Mouse (Mus musculus) stomach, embryonic 15.5 days (tissue): ENCODE results near the gene Ecm1. TPM values are rescaled to one million over a fixed set of nuclear protein-coding genes. Genes with fewer than 3 reads are reported as not detected.

ENCODE experiments used
- ATAC-seq: fragments of 200-750 bp; cut with Nextera tagmentation; 2 replicates; pipeline ENCODE4 v1.8.0; 2017; ENCODE audit warnings: low read depth, moderate number of reproducible peaks, moderate TSS enrichment; ENCODE audit not compliant: insufficient read depth, low FRiP score
- H3K27ac ChIP-seq: fragments of 300-500 bp; sonication (generic); 2 replicates; pipeline ENCODE4 v1.5.1; 2015; ENCODE audit warnings: mild to moderate bottlenecking, inconsistent platforms
- H3K27me3 ChIP-seq: fragments of 300-500 bp; sonication (generic); replicated peaks from 2 replicates; pipeline ENCODE4 v1.6.1; 2015; ENCODE audit warnings: inconsistent platforms
- H3K36me3 ChIP-seq: fragments of 300-500 bp; sonication (generic); 2 replicates; pipeline ENCODE4 v1.6.1; 2015; ENCODE audit warnings: inconsistent platforms
- H3K4me1 ChIP-seq: fragments of 300-500 bp; sonication (generic); 2 replicates; pipeline ENCODE4 v1.6.1; 2015; ENCODE audit warnings: inconsistent platforms
- H3K4me2 ChIP-seq: fragments of 300-500 bp; sonication (generic); 2 replicates; pipeline ENCODE4 v1.6.1; 2015; ENCODE audit warnings: mild to moderate bottlenecking, inconsistent platforms
- H3K4me3 ChIP-seq: fragments of 300-500 bp; sonication (generic); replicated peaks from 2 replicates; pipeline ENCODE4 v1.5.1; 2015; ENCODE audit warnings: inconsistent platforms
- H3K9ac ChIP-seq: fragments of 300-500 bp; sonication (generic); 2 replicates; pipeline ENCODE4 v1.6.1; 2015; ENCODE audit warnings: inconsistent platforms
- H3K9me3 ChIP-seq: fragments of 300-500 bp; sonication (generic); 2 replicates; pipeline ENCODE4 v1.6.1; 2016; ENCODE audit warnings: inconsistent platforms
- WGBS: fragments of 180-500 bp; shearing (Covaris S2); methylation state at CpG from one replicate; pipeline ENCODE4 v1.1.7; 2015; 5-methylcytosine and 5-hydroxymethylcytosine counted together
- polyA plus RNA-seq: library from polyadenylated mRNA; unstranded; fragments of >200 nt; fragmentation: Nextera tagmentation; extraction: Ambion mirVana; gene quantifications from 2 replicates; pipeline ENCODE4 v1.2.1, GENCODE M21; 2015

Ecm1 gene
- polyA plus RNA-seq = 18.5 and 42.6 TPM in 2 replicates

DNA sequence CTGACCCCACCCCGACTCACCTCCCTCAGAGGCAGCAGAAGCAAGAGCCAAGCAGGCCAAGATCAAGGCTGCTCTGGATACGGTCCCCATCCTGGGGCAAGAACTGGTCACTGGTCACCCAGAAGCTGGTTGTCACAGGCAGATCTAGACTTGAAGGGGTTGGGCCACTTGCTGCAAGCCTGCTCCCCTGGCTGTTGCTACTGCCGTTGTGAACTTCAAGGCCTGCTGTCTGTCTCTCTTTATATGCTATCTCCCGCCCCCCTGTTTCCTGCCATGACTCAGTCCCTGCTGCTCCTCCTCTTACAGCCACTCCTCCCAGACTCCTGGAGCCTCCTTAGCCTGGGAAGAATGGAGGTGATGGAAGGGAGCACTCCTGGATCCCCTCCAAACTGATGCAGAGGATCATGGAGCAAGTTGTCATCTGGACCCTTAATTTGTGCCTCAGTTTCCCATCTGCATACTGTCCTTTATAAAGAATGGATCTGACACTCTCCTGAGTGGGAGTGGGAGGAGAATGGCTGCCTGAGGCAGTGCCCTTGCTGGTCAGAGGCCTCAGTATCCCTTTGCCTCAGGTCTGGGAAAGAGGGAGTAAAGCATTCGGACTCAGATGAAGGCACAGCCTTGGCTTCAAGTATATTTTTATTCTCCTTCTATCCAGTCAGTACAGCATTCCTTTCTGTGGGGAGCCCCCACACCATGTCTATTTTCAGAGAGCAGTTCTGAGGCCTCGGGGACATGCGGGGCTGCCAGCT is at the start of gene Ecm1:
Gene Ecm1 (minus strand): TSS at position 217 of the 752 bp plus-strand sequence.
- Histone ChIP-seq H3K27ac (peak within 1 kb of the TSS; percentile 41; the same call in 1 of the 2 replicates), H3K9ac (no peak within 1 kb of the TSS), H3K36me3 (peaks cover 26% of the 10 kb centered on the region), H3K4me2 (no peak within 1 kb of the TSS), H3K27me3 (no peaks in the 10 kb centered on the region), H3K4me1 (peaks cover 12% of the 10 kb centered on the region; the same call in 1 of the 2 replicates), H3K4me3 (no peak within 1 kb of the TSS), H3K9me3 (no peaks in the 10 kb centered on the region)
- ATAC-seq = peak; percentile 41; the same call in 1 of the 2 replicates
- 63% methylated on average over 7 of the region's 7 CpGs for WGBS

DNA sequence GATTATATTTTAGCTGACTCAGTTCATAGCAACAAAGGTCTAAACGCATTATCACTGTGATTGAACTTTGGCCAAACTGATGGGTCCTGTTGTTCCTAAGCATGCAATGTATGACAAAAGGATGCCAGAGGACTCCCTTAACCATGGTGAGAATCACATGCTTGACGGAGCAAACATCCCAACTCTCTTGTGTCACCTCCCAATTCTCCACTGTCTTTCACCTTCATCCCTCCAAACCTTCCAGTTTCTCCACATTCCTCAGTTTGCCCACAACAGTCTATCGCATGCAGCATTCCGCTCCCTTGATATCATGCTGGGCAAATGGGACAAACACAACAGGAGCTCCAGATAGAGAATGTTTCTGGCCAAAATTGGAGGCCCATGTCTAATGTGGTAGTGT is 46.1 kb upstream of the Ecm1 start:
- Histone ChIP-seq H3K27ac (no peak overlapping the region), H3K4me1 (no peaks in the 10 kb centered on the region), H3K27me3 (no peaks in the 10 kb centered on the region), H3K36me3 (peaks cover 31% of the 10 kb centered on the region), H3K4me3 (no peak overlapping the region), H3K9me3 (no peaks in the 10 kb centered on the region), H3K4me2 (no peak overlapping the region), H3K9ac (no peak overlapping the region)
- ATAC-seq = no peak
- WGBS = 91% methylated on average over 4 of the region's 4 CpGs

DNA sequence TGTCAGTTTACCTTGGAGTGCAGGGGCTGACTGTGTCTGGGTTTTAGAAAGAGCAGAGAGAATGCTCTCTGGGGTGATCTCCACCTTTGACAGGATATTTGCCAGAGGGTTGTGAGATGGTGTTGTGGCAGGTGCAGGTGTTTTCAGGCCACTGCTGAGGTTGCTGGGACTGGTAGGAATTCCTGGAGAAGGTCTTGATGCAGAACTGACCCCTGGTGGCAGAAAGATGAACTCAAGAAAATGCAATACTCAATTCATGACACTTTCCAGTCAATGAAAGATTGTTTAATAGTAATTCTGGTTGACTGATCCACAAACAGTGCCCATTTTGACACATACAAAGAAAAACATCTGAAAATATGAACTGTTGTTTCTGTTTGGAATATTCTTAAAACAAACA is 32.6 kb upstream of the Ecm1 start:
- no peak for ATAC-seq
- H3K4me1 ChIP-seq = no peaks in the 10 kb centered on the region
- H3K36me3 ChIP-seq = peaks cover 33% of the 10 kb centered on the region
- no peak overlapping the region for H3K4me2 ChIP-seq
- no peak overlapping the region for H3K4me3 ChIP-seq
- no peak overlapping the region for H3K27ac ChIP-seq
- no peaks in the 10 kb centered on the region for H3K27me3 ChIP-seq
- H3K9me3 ChIP-seq = no peaks in the 10 kb centered on the region
- H3K9ac ChIP-seq = no peak overlapping the region

DNA sequence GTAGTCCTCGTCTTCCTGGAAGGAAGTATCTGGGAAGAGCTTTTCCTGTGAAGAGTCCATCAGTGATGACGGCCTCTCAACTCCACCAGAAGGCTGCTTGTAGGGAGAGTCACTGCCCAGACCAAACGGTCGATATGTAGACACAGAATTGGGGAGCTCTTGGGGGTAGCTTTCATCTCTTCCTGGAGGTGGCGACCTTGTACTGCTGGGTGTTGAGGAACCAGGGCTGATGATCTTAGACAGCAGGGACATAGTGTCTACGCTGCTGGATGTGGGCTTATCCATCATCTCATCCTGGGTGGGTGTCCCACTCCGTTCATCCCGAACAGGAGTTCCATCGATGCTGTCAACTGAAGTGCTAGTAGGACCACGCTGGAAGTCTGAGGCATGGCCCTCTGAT is 26.2 kb upstream of the Ecm1 start:
- H3K4me3 ChIP-seq = no peak overlapping the region
- peaks cover 27% of the 10 kb centered on the region for H3K36me3 ChIP-seq
- H3K27me3 ChIP-seq = no peaks in the 10 kb centered on the region
- H3K4me1 ChIP-seq = no peaks in the 10 kb centered on the region
- H3K9me3 ChIP-seq = no peaks in the 10 kb centered on the region
- no peak overlapping the region for H3K9ac ChIP-seq
- H3K4me2 ChIP-seq = no peak overlapping the region
- no peak overlapping the region for H3K27ac ChIP-seq
- no peak for ATAC-seq
- 88% methylated on average over 10 of the region's 10 CpGs for WGBS

DNA sequence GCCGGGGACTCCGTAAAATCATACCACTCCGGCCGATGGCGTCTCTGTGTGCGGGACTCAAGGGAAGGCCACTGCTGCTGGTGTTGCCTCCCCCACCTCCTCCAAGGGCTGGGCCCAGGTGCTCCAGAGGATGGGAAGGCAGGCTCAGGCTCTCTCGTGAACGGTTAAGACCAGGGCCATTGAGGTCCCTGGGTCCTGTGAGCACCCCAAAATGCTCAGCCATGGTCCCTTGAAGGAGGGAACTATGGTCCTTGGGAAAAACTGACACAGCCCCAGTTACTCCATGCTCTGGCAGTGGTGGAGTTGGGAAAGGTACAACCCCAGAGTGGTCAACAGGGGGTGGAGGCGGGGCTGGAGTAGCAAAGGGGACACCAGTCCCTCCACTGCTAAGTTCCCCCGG is 24.4 kb upstream of the Ecm1 start:
- Histone ChIP-seq H3K36me3 (peaks cover 27% of the 10 kb centered on the region), H3K4me2 (no peak overlapping the region), H3K9ac (no peak overlapping the region), H3K4me1 (no peaks in the 10 kb centered on the region), H3K4me3 (no peak overlapping the region), H3K27ac (no peak overlapping the region), H3K27me3 (no peaks in the 10 kb centered on the region), H3K9me3 (no peaks in the 10 kb centered on the region)
- no peak for ATAC-seq
- WGBS = 78% methylated on average over 10 of the region's 10 CpGs

DNA sequence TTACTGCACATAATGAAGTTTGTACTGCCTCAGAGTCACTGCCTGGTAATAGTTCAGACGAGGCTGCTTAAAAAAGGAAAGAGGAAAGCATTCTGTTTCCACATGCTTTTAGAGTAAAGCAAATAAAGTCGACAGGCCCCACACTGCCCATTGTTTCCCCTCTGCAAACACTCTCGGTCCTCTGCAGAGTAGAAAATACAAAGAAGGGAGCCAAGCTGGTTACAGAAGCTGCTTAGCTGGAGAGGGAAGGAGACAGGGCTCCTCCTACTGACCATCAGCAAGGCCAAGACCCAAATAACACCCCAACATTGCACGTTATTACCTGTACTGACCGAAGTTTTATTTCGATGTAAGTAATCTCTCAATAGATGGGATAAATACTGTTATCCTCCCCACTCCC is 23.6 kb upstream of the Ecm1 start:
- Histone ChIP-seq H3K4me1 (no peaks in the 10 kb centered on the region), H3K4me2 (no peak overlapping the region), H3K36me3 (peaks cover 23% of the 10 kb centered on the region), H3K27me3 (no peaks in the 10 kb centered on the region), H3K4me3 (no peak overlapping the region), H3K9ac (no peak overlapping the region), H3K9me3 (no peaks in the 10 kb centered on the region), H3K27ac (peak overlapping the region; percentile 66)
- 52% methylated on average over 6 of the region's 6 CpGs for WGBS
- peak; percentile 73; the same call in 1 of the 2 replicates for ATAC-seq

DNA sequence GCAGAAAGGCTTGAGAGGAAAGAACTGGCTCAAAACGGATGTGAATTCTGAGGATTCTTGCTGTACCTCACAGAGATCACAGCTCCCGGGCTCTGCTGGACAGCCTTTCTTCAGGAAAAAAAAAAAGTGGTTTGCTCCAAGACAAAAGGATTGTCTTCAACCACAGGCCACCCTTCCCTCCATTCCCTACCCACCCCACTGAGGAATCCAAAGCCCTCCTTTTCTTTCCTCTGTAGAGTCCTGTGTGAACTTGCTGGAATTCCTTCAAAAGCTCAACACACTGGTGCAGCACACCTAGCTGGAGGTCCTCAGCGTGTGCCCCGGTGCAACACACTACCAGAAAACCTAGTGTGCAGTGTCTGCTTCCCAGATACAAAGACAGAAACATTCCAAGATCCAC is 22.4 kb upstream of the Ecm1 start:
- H3K4me3 ChIP-seq = no peak overlapping the region
- H3K4me2 ChIP-seq = no peak overlapping the region
- no peak overlapping the region for H3K9ac ChIP-seq
- WGBS = 65% methylated on average over 4 of the region's 4 CpGs
- no peak for ATAC-seq
- peak overlapping the region; percentile 66; the same call in 1 of the 2 replicates for H3K27ac ChIP-seq
- no peaks in the 10 kb centered on the region for H3K4me1 ChIP-seq
- no peaks in the 10 kb centered on the region for H3K27me3 ChIP-seq
- H3K9me3 ChIP-seq = no peaks in the 10 kb centered on the region
- H3K36me3 ChIP-seq = peaks cover 22% of the 10 kb centered on the region

DNA sequence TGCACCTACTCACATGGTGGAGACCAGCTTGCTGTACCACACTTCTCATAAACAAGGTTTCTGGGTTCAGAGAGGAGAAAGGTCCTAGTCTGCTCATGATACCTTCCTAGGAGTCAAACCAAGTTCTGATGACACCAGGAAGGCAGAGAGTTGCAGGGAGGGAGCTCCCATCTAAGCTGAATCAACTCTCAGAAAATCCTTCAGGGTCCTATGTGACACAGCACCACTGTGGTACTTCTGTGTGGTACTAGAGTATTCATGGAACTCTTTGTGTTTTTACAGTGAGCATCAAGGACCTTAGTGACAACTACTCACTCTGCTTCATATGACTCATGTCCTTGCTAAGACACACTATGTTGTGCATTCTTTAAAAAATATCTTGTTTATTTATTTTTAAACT is 21.3 kb upstream of the Ecm1 start:
- H3K27me3 ChIP-seq = no peaks in the 10 kb centered on the region
- H3K4me2 ChIP-seq = no peak overlapping the region
- H3K36me3 ChIP-seq = peaks cover 15% of the 10 kb centered on the region
- H3K4me1 ChIP-seq = no peaks in the 10 kb centered on the region
- H3K4me3 ChIP-seq = no peak overlapping the region
- H3K9ac ChIP-seq = no peak overlapping the region
- no peak overlapping the region for H3K27ac ChIP-seq
- no peaks in the 10 kb centered on the region for H3K9me3 ChIP-seq
- no peak for ATAC-seq

DNA sequence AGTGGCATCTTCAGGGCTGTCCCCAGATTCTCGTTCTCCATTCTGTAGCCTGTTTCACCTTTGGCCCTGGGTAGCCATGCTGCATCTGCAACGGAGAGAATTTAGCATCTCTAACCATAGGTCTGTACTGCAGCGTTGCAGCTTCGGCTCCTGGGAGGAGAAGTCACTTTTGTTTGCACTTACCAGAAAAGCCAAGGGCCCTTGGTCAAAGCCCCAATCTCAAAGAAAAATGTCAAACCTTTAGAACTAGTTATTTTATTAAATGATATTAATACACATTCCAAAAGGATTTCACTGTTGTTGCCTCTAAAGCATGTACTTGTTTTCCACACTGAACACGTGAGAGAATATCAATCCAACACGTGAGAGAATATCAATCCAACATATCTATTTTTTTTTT is 20.7 kb upstream of the Ecm1 start, which contains the start of gene Tars2:
Gene Tars2 (minus strand): TSS at position 101 of the 400 bp plus-strand sequence.
- Histone ChIP-seq H3K9ac (no peak within 1 kb of the TSS), H3K27me3 (no peaks in the 10 kb centered on the region), H3K27ac (no peak within 1 kb of the TSS), H3K36me3 (peaks cover 9% of the 10 kb centered on the region), H3K4me3 (no peak within 1 kb of the TSS), H3K9me3 (no peaks in the 10 kb centered on the region), H3K4me1 (no peaks in the 10 kb centered on the region), H3K4me2 (no peak within 1 kb of the TSS)
- WGBS = 80% methylated on average over 6 of the region's 6 CpGs
- no peak for ATAC-seq

DNA sequence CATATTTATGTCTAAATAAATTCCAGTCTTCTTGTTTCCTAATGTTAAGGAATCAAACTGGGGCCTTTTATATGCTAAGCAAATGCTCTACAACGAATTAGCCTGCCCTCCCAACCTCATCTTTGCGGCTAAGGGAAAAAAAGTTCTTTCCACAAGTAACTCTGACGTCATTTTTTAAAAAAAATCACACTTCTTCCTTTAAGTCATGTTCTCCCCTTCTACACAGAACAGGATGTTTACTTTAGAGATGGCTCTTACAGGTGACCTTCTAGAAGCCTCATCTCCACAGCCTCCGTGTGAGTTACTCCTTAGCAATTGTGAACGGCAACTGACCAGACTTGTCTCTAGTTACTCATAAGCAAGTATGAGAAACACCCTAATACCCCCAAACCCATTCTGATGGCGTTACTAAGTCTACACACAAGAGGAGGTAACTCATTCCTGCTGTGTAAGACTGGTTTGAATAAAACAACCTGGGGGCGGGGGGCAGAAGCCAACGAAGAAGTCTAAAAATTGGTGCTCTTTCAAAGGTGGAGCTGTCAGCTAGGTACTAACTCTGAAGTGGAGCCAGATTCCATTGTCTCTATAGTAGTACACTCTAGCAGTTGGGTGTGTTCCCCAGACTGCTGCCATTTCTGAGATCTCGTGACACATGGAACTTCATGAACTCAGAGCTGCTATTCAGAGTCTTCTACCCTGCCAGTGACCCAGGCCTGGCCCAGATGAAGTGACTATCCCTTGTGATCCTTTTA is 19.3 kb upstream of the Ecm1 start:
- no peak overlapping the region for H3K9ac ChIP-seq
- H3K4me1 ChIP-seq = no peaks in the 10 kb centered on the region
- no peaks in the 10 kb centered on the region for H3K27me3 ChIP-seq
- 39% methylated on average over 9 of the region's 9 CpGs for WGBS
- ATAC-seq = no peak
- H3K27ac ChIP-seq = no peak overlapping the region; the same call in 1 of the 2 replicates
- H3K36me3 ChIP-seq = no peaks in the 10 kb centered on the region
- no peak overlapping the region for H3K4me3 ChIP-seq
- no peaks in the 10 kb centered on the region for H3K9me3 ChIP-seq
- no peak overlapping the region for H3K4me2 ChIP-seq

DNA sequence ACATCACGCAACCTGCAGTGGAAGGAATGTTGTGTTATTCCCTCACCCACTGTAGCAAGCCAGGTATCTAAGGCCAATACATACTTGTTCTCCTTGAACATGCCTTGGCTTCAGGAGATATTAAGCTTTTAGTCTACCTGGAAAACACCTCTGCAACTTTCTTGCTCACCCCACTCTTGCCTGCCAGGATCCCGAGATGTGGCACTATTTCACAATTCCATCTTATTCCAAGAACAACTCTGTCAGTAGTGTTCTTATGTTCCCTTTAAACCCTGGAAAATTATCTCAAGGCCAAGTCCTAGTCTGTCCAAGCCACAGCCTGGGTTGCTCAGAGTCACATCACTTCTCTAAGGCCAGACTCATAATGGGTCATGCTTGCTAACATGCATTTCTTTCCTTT is 17.4 kb upstream of the Ecm1 start:
- ATAC-seq = no peak
- Histone ChIP-seq H3K4me2 (no peak overlapping the region), H3K9me3 (no peaks in the 10 kb centered on the region), H3K36me3 (peaks cover 4% of the 10 kb centered on the region; the same call in 1 of the 2 replicates), H3K4me1 (no peaks in the 10 kb centered on the region), H3K27ac (no peak overlapping the region), H3K4me3 (no peak overlapping the region), H3K9ac (no peak overlapping the region), H3K27me3 (no peaks in the 10 kb centered on the region)
- WGBS = 87% methylated on average over 2 of the region's 2 CpGs
